Mouse (Mus musculus): ENCODE measurements around the gene Epop. TPM values are rescaled to one million over a fixed set of nuclear protein-coding genes. Genes with fewer than 3 reads are reported as not detected.
"Not testable (repeated sequence)": the region's sequence is repeated elsewhere in the genome, so short reads cannot be mapped to it uniquely, and the experiment has no call there.

Gene Epop
- total RNA-seq, 4 experiments from 2014 or later = 65.6 to 80.8 (median 72.9) TPM

DNA sequence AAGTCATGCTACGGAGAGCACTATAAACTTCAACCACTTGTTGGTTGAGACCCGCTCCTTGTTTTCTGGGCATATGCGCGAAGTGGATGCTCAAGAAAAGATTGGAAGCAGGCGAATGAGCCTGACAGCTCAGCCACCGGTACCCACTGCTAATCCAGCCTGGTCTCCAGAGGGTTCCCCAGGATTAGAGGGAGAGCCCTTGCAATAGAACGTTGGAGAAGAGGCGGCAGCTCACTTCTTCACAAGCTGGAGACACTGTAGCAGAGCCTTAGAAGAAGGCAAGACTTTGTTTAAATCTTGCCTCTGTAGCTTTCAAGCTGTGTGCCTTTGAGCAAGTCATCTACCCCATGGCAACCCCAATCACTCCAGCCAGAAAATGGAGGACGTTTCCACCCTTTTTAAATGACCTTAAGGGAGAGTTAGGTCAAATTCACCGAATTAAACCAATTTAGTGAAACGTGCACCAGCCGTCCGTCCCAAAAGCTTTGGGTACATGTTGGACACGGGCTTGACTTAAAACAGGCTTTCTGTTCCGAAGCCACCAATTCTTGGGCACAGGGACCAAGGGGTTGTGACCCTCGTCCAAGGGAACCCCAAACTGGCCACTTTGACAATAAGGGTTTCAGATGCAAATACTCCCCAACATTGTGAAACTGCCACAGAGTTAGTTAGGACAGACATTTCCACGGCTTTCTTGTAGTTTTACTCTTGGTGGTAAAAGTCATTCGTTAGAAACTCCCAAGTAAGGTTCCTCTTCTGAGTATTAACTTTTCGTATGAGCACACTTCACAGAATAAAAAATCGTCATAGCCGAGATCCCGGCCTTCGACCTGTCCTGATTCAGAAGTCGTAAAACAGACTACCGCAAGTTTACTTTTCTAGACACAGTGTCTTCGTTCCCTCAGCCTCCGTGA lies 31.5 kb upstream of the Epop start:
- DNase-seq (ENCODE audit: low spot score in 2 of 2) = no peak

DNA sequence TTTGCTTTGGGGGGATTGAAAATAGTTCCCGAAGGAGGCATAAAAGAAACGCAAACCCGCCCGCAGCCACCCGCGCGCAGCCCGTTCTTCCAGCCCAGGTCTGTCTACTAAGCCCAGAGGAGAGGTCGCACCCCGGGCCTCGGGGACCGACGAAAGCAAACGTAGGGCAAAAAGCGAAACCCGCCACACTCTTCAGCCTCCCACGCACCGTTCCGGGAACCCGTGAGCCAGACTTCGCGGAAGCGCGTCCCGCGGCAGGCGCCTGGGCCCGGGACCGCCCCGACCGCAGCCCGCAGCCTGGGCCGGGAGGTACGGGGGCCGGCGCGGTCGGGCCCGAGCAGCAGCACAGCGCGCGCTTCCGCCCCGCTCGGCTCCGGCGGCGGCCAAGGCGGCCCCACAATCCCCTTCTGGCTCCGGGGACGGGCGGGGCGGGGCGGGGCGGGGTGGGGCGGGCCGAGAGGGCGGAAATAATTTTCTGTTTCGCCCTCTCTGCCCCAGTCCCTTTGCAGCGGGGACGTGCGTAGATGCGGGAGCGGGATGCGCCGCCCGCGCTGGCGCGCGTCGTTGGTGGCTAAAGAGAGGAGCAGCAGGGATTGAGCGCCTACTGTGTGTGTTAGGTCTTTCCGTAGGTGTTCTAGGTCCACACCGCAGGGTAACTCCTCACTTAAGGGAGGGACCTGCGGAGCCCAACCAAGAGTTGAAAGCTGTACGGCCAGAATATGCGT lies 30.6 kb upstream of the Epop start:
- peak in 1 of 2 experiments; percentile 60 for DNase-seq (ENCODE audit: low spot score in 2 of 2)

DNA sequence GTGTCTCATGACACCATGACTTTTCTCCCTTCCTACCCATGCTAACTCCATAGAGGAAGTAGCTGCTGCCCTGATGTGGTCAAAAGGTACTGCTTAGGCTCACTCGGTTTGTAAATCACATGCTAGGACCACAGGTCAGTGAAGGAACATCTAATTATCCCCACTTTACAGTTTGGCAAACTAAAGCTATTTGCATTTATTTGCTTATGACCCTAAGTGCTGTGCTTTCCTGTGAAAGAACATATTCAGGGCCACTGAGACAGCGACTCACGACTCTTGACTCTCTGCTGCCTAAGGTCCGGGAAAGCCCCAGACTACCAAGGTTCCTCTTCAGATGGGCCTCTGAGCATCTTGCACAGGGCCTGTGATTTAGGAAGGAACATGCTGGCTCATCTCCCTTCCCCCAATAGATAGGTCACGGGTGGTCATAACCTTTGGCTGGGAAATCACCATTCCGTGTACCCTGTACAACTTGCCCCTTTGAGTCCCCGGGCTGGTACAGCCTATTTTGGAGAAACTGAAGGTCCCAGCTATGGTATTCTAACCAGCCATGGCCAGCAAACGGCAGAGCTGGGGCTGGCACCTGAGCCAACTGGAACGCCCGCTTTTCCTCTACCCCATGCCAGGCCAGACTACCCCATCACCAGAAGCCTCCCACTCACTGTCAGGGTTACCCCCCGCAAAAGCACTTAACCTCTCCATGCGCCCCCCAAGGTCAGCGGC lies 29.9 kb upstream of the Epop start:
- no peak for DNase-seq (ENCODE audit: low spot score in 2 of 2)

DNA sequence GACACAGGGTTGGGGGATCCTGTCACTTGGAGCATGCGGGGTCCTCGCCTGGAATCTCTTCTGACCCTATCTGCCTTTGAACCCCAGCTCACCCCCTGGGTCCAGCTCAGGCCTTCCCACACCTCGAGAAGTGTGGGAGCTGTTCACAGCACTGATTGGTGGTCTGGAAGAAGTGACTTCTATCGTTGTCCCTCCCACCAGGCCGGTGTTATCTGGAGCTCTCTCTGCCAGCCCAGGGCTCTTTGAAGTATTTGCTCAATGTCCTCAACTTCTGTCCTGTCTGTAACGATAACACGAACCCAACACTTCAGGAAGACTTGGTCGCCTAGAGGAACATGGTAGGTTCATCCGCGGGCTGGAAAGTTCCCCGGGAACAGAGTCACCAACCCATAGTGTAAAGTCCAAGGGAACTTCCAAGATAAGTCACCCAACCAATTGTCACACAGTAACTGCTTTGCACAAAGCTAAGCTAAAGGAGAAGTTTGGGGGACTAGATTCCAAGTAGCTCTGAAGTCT lies 29.3 kb upstream of the Epop start:
- no peak for DNase-seq (ENCODE audit: low spot score in 2 of 2)

DNA sequence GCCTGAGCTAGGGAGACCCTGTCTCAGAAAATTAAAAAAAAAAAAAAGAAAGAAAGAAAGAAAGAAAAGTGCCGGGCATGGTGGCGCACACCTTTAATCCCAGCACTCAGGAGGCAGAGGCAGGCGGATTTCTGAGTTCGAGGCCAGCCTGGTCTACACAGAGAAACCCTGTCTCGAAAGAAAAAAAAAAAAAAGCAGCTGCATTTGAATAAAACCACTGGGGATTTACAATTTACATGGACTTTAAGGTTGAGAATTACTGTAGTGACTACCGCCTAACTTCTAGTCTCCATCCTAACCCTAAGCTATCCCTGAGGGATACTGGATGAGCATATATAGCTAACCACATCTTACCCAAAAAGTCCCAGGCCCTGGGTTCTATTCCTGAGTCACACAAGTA lies 28.5 kb upstream of the Epop start:
- DNase-seq (ENCODE audit: low spot score in 2 of 2) = not testable (repeated sequence)

DNA sequence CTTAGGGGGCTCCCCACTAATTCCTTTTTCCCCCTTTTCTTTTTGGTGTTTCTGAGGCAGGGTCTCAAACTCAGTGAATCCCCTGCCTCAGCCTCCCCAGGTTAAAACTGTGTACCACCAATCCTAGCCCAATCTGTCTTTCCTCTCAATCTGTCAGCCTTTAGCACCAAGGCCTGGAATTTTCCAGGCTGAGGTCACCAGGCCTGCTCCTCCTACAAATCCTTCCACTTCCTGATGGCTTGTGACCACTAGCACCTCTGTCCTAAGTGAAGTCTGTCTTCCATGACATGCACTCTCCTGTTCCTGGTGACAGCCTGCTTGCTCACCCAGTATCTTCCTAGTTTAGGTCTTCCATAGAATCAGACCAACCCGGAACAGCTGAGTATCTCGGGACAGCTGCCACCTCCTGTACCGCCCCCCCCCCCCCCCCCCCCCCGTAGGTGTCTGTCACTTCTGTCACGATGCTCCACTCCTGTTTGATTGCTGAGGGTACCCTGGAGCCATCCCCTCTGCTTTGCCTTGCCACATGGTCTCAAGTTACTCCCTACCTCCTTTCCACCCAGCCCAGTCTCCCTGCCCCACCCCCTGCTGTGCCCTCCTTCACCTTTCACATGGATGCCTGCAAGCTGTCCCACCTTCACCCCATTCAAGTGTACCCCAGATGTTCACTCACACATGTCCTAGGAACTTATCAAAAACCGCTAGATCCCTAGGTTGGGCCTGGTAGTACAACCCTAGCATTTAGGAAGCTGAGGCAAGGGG lies 27.9 kb upstream of the Epop start:
- no peak for DNase-seq (ENCODE audit: low spot score in 2 of 2)

DNA sequence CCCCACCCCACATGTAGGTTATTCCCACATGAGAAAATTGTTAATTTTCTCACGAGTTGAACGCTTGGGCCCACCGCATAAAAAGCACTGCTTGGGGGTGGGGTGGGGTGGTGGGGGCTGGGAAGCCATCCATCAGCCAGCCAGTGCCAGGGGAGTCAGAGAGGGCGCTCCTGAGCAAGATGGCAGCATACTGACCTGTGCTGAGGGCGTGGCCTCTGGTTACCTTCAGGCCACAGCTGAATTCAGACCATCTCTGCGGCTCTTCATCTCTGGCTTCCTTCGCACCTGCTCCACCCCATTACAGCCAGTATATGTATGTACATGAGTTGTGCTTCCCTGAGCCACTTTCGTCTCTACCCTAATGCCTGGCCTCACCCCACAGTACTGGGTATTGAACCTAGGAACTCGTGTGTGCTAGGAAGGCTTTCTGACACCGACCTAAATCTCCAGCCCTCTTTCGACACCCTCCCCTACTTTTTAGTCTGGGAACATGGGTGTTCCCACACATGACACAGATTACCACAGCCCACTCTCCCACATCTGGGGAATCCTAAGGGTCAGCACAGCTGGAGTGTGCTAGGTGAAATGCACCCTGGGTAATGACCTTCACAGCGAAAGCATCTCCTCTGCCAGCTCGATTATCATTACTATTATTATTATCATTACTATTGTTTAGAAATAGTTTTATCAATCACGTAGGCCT lies 26.9 kb upstream of the Epop start:
- DNase-seq (ENCODE audit: low spot score in 2 of 2) = no peak

DNA sequence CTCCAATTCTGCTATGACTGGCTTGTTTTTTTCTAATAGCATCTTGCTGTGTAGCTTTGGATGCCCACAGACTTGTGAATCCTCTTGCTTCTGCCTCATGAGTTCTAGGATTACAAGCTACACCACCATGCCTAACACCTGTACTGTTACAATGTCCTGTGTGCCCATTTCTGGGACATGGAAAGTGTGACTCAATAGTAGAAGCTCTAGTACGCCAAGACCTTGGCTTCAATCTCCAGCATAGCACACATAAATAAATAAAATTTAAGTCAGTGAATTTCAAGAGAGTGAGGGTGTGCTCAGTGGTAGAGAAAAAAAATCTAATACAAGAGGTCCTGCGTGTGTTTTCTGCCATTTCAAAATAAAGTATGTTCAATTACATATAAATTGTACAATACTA lies 24.7 kb upstream of the Epop start:
- no peak for DNase-seq (ENCODE audit: low spot score in 2 of 2)

DNA sequence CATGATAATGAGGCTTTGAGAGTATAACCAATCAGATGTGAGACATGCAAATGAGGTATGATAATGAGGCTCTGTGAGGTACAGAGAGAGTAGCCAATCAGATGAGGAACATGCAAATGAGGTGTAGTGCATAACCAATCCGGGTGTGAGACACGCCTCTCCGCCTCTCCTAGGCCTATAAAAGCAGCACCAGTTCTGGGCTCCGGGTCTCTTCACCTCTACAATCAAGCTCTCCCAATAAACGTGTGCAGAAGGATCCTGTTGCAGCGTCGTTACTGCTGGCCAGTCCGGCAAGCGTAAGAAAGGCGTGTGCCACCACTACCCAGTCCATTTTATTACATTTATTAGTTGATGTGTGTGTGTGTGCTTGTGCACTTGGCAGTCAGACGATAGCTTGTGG lies 23.9 kb upstream of the Epop start:
- DNase-seq (ENCODE audit: low spot score in 2 of 2) = not testable (repeated sequence)

DNA sequence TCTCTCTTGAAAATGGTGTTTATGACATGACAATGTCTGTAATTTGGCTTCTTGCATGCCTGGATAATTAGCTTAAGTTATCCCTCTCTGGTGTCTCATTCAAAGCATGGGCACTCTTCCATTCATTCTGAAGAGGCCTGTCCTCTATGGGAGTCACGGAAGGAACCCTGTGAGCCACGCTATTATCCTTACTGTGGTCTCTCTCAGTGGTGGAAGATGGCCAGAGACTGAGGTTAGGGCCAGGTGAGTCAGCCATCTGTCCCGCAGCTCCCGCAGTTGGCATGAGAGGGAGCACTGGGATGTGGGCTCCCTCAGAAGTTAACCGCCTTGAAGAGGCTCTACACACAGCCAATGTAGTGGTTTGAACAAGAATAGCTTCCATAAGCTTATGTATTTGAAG lies 20.8 kb upstream of the Epop start:
- DNase-seq (ENCODE audit: low spot score in 2 of 2) = no peak

DNA sequence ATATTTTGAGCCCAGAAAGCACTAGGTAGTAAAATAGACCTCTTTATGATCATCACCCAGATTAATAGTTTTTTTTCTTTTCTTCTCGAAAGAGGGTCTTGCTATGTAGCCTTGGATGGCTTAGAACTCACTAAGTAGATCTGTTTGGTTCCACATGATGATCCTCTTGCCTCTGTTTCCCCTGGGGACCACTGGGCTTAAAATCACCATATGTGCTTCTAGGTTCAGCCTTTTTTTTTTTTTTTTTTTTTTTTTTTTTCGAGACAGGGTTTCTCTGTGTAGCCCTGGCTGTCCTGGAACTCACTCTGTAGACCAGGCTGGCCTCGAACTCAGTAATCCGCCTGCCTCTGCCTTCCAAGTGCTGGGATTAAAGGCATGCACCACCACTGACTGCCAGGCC lies 19.0 kb upstream of the Epop start:
- not testable (repeated sequence) for DNase-seq (ENCODE audit: low spot score in 2 of 2)

DNA sequence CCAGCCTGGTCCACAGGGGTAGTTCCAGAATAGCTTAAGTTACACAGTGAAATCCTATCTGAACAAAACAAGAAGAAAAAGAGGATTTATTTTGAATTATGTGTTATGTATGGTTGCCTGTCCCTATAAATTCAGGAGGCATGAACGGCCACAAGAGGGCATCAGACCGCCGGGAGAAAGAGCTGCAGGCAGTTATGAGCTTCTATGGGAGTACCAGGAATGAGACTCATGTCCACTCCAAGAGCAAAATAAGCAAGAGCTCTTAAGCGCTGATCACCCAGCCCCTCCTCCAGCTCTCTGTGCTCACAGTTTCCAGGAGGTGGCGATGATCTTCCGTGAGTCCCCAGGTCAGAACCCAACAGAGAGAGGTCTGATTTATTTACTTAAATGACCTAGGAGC lies 15.3 kb upstream of the Epop start:
- no peak for DNase-seq (ENCODE audit: low spot score in 2 of 2)

DNA sequence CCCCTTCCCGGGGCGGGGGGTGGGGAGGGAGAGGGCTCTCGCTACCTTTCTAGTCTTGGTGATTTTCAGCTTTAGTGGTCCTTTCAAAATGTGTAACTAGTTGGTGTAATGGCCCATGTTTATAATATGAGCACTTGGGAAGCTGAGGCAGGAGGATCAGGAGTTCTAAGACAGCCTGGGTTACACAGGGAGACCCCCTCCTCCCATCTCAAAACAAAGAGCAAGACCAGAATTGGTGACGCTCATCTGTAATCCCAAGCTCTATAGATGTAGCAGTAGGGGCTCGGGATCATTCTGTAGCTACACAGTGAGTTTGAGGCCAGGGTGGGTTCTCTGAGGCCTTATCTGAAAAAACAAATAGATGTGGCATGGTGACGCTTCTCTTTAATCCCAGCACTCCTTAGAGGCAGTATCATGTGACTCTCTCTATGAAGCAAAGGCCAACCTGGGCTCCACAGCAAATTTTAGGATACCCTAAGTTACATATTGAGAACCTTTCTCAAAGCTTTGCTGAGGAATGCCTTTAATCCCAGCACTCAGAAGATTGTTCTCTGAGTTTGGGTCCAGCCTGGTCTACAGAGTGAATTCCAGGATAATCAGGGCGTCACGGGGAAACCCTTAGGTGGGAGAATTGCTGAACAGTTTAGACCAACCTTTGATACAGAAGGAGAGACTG lies 14.0 kb upstream of the Epop start:
- no peak for DNase-seq (ENCODE audit: low spot score in 2 of 2)

DNA sequence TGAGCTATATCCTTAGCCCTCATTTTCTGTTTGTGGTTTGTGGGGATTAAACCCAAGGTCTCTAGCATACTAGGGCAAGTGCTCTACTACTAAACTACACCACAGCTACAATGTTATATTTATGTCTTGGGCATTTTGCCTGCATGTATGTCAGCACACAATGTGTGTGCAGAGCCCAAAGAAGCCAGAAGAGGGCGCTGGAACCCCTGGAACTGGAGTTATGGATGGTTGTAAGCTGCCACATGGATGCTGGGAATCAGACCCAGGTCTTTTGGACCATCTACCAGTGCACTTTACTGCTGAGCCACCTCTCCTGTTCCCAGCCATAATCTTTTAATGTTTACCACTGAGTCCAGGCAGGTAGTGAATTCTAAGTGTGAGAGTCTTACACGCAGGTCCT lies 13.2 kb upstream of the Epop start:
- no peak for DNase-seq (ENCODE audit: low spot score in 2 of 2)

DNA sequence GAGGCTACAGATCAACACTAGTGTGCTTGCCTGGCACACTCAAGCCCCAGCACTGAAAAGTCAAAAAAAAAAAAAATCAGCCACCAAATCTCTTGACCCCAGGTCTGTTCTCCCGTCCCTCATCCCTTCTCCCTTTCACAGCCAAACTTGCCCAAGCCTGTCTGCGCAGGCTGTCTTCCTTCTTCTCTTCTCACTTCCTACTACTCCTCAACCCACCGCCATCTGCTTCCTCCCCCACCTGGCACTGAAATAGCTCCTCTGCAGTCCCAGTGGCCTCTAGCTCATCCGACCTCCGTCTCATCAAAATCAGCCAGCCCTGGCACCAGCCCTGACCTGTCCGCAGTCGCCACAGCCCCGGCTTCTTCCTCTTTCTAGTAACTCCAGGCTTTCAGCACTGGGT lies 12.2 kb upstream of the Epop start:
- peak in 1 of 2 experiments; percentile 78 for DNase-seq (ENCODE audit: low spot score in 2 of 2)

DNA sequence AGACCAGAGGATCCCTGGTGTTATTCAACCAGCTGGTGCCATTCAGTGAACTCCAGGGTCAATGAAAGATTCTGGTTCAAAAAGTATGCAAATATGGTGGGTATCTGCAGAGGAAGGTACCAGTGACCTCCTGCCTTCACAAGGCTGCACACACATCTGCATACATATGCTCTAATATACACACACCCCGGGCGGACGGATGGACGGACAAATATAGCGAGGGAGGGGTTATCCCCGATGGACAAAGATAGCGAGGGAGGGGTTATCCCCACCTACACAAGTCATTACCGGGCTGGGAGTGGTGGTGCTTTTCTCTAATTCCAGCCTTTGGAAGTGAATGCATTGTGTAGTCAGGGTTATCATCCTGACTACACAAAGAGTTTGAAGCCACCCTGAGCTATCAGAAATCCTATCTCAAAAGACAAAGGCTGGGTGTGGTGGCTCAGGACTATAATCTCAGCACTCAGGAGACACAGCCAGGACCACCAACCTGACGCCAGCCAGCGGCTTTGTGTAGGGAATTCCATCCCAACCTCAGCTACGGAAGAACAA lies 6.0 kb upstream of the Epop start:
- no peak for DNase-seq (ENCODE audit: low spot score in 2 of 2)

DNA sequence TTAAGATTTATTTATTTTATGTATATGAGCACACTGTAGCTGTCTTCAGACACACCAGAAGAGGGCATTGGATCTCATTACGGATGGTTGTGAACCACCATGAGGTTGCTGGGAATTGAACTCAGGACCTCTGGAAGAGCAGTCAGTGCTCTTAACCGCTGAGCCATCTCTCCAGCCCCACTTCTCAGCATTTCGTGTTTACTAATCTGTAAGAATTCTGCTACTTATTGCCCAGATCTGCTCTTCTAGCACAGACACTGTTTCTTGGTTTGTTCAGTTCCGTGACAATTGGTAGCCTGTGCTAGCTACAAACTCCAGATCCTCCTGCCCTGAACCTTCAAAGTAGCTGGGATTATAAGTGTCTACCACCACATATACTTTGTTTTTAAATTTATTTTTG lies 2.9 kb upstream of the Epop start:
- not testable (repeated sequence) for DNase-seq (ENCODE audit: low spot score in 2 of 2)

DNA sequence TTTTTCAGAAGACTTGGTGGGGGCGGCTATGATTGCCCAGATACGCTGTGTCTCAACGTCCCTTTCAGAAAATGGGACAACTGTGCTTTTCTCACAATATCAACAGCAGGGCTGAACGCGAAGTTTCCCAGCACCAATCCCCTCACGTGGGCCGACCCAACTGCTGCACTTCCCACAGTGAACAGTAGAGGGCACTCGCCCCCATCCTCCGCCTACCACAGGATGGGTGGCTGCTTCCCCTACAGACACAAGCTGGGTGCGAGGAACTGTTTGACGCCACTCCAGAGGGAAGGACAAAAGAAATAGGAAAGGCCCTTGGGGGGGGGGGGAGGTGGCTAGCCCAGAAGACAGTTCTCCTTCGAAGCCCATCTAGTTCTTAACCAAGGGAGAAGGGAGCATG lies 2.4 kb upstream of the Epop start:
- peak; percentile 58 to 86 for DNase-seq (ENCODE audit: low spot score in 2 of 2)

DNA sequence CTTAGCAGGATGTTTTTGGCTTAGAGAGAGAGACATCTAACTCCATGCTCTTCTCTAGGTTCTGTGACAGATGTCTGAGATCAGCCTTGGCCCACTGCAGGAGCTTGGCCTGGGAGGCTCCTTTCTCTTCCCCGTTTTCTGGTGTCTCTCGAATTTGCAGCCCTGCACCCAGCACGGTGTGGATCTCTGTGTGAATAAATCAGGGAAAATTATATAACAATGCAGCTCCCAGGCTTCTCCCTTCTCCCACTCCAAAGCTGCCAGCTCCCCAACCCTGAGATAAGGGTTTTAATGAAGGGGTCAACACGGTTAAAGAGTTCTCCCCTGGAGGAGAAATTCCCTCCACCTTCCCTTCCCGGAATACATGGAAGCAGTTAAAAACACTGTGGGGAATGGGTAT lies 2.0 kb upstream of the Epop start:
- DNase-seq (ENCODE audit: low spot score in 2 of 2) = no peak

DNA sequence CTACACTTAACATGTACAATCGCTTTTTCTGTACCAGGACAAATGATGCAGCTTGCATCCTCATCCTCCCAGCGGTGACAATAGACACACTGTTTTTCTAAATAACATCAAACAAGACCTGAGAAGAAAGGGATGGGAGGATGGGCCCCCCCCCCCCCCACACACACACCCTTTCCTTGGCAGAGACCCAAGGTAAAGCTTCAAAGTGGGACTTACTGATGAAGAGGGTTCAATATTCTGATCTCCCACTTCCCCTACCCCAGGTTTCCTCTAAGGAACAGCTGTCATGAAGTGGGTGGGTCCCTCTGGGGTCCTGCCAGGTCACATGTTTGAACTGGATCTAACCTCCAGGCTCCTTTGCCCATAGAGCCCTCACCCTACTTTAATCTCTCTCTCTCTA lies 1.5 kb upstream of the Epop start:
- no peak for DNase-seq (ENCODE audit: low spot score in 2 of 2)
